Mouse (Mus musculus) layer of hippocampus, adult 6 months (tissue): Measurements from ENCODE around the gene Gm21818. TPM values are rescaled to one million over a fixed set of nuclear protein-coding genes. Genes with fewer than 3 reads are reported as not detected.

Experiments
- long read RNA-seq, 2 experiments: library from polyadenylated mRNA; unstranded; transcript quantifications; one replicate each; pipeline ENCODE4 v2.0.0; 2019 to 2020
- polyA plus RNA-seq: library from polyadenylated mRNA; unstranded; fragments of <200 nt; fragmentation: Nextera tagmentation; gene quantifications from 2 replicates; pipeline ENCODE4 v1.2.3, GENCODE M21; 2021

Gm21818 gene
- not detected in 2 replicates for polyA plus RNA-seq
- long read RNA-seq, experiment 1, result 0 reads
- long read RNA-seq, experiment 2, result 0 reads

GRCm38 (mm10) chr13:120172133-120172532 lies at the start of gene Gm21818:
Gene Gm21818, plus strand, starts transcription at chr13:120172433.

GRCm38 (mm10) chr13:120139946-120140345 lies 32.3 kb upstream of the Gm21818 start, which contains the start of gene Gm20767:
Gene Gm20767, plus strand, starts transcription at chr13:120140246.

GRCm38 (mm10) chr13:120215847-120216246 lies 43.6 kb downstream of the Gm21818 start, which contains the start of gene Gm21762:
Gene Gm21762, minus strand, starts transcription at chr13:120215947.

Other genes starting within 250 kb of the Gm21818 start
- not detected in 2 replicates for gene Gm21761, start 243.2 kb upstream of the Gm21818 start, polyA plus RNA-seq
- gene B020031M17Rik, start 221.6 kb upstream of the Gm21818 start, polyA plus RNA-seq, result not detected in 2 replicates
- gene Gm36079, start 145.4 kb upstream of the Gm21818 start, polyA plus RNA-seq, result not detected in 2 replicates
- 0.13 TPM in 1 of 2 replicates, not detected in the other for gene Gm21188, start 120.2 kb upstream of the Gm21818 start, polyA plus RNA-seq
- not detected in 2 replicates for gene Gm20767, start 32.2 kb upstream of the Gm21818 start, polyA plus RNA-seq
- gene Gm21762, start 43.5 kb downstream of the Gm21818 start, polyA plus RNA-seq, result not detected in 2 replicates
- not detected in 2 replicates for gene Gm21731, start 66.7 kb downstream of the Gm21818 start, polyA plus RNA-seq
- gene AF067061, start 90.7 kb downstream of the Gm21818 start, polyA plus RNA-seq, result not detected in 2 replicates
- gene BC147527, start 128.0 kb downstream of the Gm21818 start, polyA plus RNA-seq, result 0.09 and 0.14 TPM in 2 replicates
- not detected in 2 replicates for gene Tcstv3, start 144.4 kb downstream of the Gm21818 start, polyA plus RNA-seq